Mouse (Mus musculus): ENCODE data around the gene Slc26a11.

DNA sequence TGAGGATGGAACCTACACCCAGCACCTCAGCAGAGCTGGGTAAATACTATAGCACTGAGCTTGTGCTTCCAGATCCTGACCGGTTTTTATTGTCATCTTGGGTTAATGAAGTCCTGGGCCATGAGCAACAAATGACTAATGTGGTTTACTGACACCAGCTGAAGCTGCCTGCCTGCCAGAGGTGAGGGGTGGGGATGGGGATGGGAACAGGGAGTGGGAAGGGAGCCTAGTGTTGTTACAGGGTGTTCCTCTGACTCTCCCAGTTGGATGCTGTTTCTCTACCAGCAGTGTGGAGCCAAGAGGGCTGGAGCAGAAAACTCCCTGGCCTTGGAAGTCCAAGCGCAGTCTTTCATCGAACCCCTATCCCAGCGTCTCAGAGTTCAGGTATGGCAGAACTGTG lies 38.6 kb upstream of the Slc26a11 start:
- TF ChIP-seq CTCF (IDR thresholded peaks at IDR 0.05; ENCODE audit: extremely low read depth, insufficient read depth, low read length) (no peak), POLR2A (IDR thresholded peaks at IDR 0.05; ENCODE audit: extremely low read depth, insufficient read depth, low read length) (no peak)

Data from cortical plate, adult 2 months (tissue).